Mouse (Mus musculus) heart, embryonic 11.5 days (tissue): Measurements from ENCODE around the gene Actn4. TPM values are rescaled to one million over a fixed set of nuclear protein-coding genes. Genes with fewer than 3 reads are reported as not detected.
"Not testable (repeated sequence)": the region's sequence is repeated elsewhere in the genome, so short reads cannot be mapped to it uniquely, and the experiment has no call there.

ENCODE experiments used
- ATAC-seq: fragments of 200-750 bp; cut with Nextera tagmentation; replicated peaks from 2 replicates; pipeline ENCODE4 v1.8.0; 2017; ENCODE audit warnings: moderate library complexity; ENCODE audit not compliant: insufficient number of reproducible peaks, low FRiP score, low TSS enrichment
- H3K27ac ChIP-seq: fragments of 300-500 bp; sonication (generic); 2 replicates; pipeline ENCODE4 v1.5.1; 2014; ENCODE audit warnings: mild to moderate bottlenecking, low read depth, low read length
- H3K27me3 ChIP-seq: fragments of 300-500 bp; sonication (generic); 2 replicates; pipeline ENCODE4 v1.6.1; 2014; ENCODE audit warnings: mild to moderate bottlenecking, low read length, mixed read lengths; ENCODE audit not compliant: control insufficient read depth, insufficient read depth
- H3K36me3 ChIP-seq: fragments of 300-500 bp; sonication (generic); 2 replicates; pipeline ENCODE4 v1.6.1; 2014; ENCODE audit warnings: mild to moderate bottlenecking, low read length, moderate library complexity, mixed read lengths; ENCODE audit not compliant: control insufficient read depth, insufficient read depth
- H3K4me1 ChIP-seq: fragments of 300-500 bp; sonication (generic); 2 replicates; pipeline ENCODE4 v1.6.1; 2014; ENCODE audit warnings: low read length; ENCODE audit not compliant: control insufficient read depth, insufficient read depth
- H3K4me2 ChIP-seq: fragments of 300-500 bp; sonication (generic); 2 replicates; pipeline ENCODE4 v1.6.1; 2014; ENCODE audit warnings: mild to moderate bottlenecking, moderate library complexity
- H3K4me3 ChIP-seq: fragments of 300-500 bp; sonication (generic); 2 replicates; pipeline ENCODE4 v1.5.1; 2014; ENCODE audit warnings: low read depth, low read length
- H3K9ac ChIP-seq: fragments of 300-500 bp; sonication (generic); 2 replicates; pipeline ENCODE4 v1.6.1; 2014; ENCODE audit warnings: mild to moderate bottlenecking, low read depth, low read length, moderate library complexity
- H3K9me3 ChIP-seq: fragments of 300-500 bp; sonication (generic); replicated peaks from 2 replicates; pipeline ENCODE4 v1.6.1; 2016; ENCODE audit warnings: low read length; ENCODE audit not compliant: control insufficient read depth
- WGBS: fragments of 180-500 bp; shearing (Covaris S2); extraction: QIAGEN DNeasy Blood & Tissue Kit; methylation state at CpG from one replicate; pipeline ENCODE4 v1.1.7; 2014; ENCODE audit not compliant: insufficient replicate concordance; 5-methylcytosine and 5-hydroxymethylcytosine counted together
- polyA plus RNA-seq: library from polyadenylated mRNA; unstranded; fragments of >200 nt; fragmentation: Nextera tagmentation; extraction: Ambion mirVana; gene quantifications from 2 replicates; pipeline ENCODE4 v1.2.1, GENCODE M21; 2014

Gene Actn4
- polyA plus RNA-seq, 1 experiment from 2014 or later, result 227 TPM

- H3K9me3 ChIP-seq, result no peaks in the 10 kb centered on the region
- H3K4me1 ChIP-seq, result 0 out of 2 replicates have a peak, but pooled peaks cover 3% of the 10 kb centered on the region
- H3K27ac ChIP-seq, result no peak overlapping the region
- no peak overlapping the region for H3K9ac ChIP-seq
- no peak for ATAC-seq
- no peak overlapping the region for H3K4me3 ChIP-seq
- H3K4me2 ChIP-seq, result no peak overlapping the region
- WGBS, result 61% methylated on average over 2 of the region's 2 CpGs
- H3K36me3 ChIP-seq, result no peaks in the 10 kb centered on the region
- peaks cover 5% of the 10 kb centered on the region; the same call in 1 of the 2 replicates for H3K27me3 ChIP-seq
Observed at GRCm38 (mm10) chr7:28874565-28874964, 87.6 kb downstream of the Actn4 start.

- 83% methylated on average over 24 of the region's 24 CpGs for WGBS
- 0 out of 2 replicates have a peak, but pooled peaks cover 2% of the 10 kb centered on the region for H3K4me1 ChIP-seq
- H3K27me3 ChIP-seq, result peaks cover 5% of the 10 kb centered on the region; the same call in 1 of the 2 replicates
- H3K4me3 ChIP-seq, result no peak overlapping the region
- ATAC-seq, result no peak
- no peaks in the 10 kb centered on the region for H3K9me3 ChIP-seq
- no peak overlapping the region for H3K9ac ChIP-seq
- no peaks in the 10 kb centered on the region for H3K36me3 ChIP-seq
- H3K4me2 ChIP-seq, result no peak overlapping the region
- H3K27ac ChIP-seq, result no peak overlapping the region
Observed at GRCm38 (mm10) chr7:28870901-28871664, 91.1 kb downstream of the Actn4 start.

- H3K9ac ChIP-seq, H3K27ac ChIP-seq, H3K27me3 ChIP-seq, H3K4me3 ChIP-seq, H3K9me3 ChIP-seq, H3K4me1 ChIP-seq, H3K36me3 ChIP-seq: not testable (repeated sequence)
- peak; percentile 36 for ATAC-seq
- WGBS, result 22% methylated on average over 23 of the region's 23 CpGs
- peak overlapping the region; percentile 54 for H3K4me2 ChIP-seq
Observed at GRCm38 (mm10) chr7:28867508-28868340, 94.4 kb downstream of the Actn4 start.

GRCm38 (mm10) chr7:28866769-28867507, 95.2 kb downstream of the Actn4 start:
- 87% methylated on average over 28 of the region's 28 CpGs for WGBS
- Histone ChIP-seq H3K4me1 (peaks cover 7% of the 10 kb centered on the region), H3K9me3 (no peaks in the 10 kb centered on the region), H3K4me2 (no peak overlapping the region; the same call in 1 of the 2 replicates), H3K27me3 (peaks cover 3% of the 10 kb centered on the region; the same call in 1 of the 2 replicates), H3K9ac (no peak overlapping the region), H3K27ac (no peak overlapping the region), H3K36me3 (no peaks in the 10 kb centered on the region), H3K4me3 (no peak overlapping the region)
- ATAC-seq, result no peak

GRCm38 (mm10) chr7:28865481-28866300, 96.4 kb downstream of the Actn4 start:
- Histone ChIP-seq H3K27ac (no peak overlapping the region), H3K4me3 (peak overlapping the region; percentile 5; the same call in 1 of the 2 replicates), H3K36me3 (no peaks in the 10 kb centered on the region), H3K9ac (peak overlapping the region; percentile 2; the same call in 1 of the 2 replicates), H3K27me3 (peaks cover 3% of the 10 kb centered on the region; the same call in 1 of the 2 replicates), H3K4me1 (peaks cover 7% of the 10 kb centered on the region), H3K4me2 (peak overlapping the region; percentile 41), H3K9me3 (peaks cover 3% of the 10 kb centered on the region; the same call in 1 of the 2 replicates)
- peak; percentile 47; the same call in 1 of the 2 replicates for ATAC-seq
- WGBS, result 35% methylated on average over 33 of the region's 33 CpGs

- Histone ChIP-seq H3K9me3 (peaks cover 3% of the 10 kb centered on the region; the same call in 1 of the 2 replicates), H3K27ac (no peak overlapping the region; the same call in 1 of the 2 replicates), H3K27me3 (peaks cover 3% of the 10 kb centered on the region; the same call in 1 of the 2 replicates), H3K4me3 (no peak overlapping the region), H3K4me1 (peaks cover 7% of the 10 kb centered on the region), H3K9ac (peak overlapping the region; percentile 49; the same call in 1 of the 2 replicates), H3K36me3 (no peaks in the 10 kb centered on the region), H3K4me2 (peak overlapping the region; percentile 14)
- ATAC-seq, result no peak
- 37% methylated on average over 9 of the region's 9 CpGs for WGBS
Observed at GRCm38 (mm10) chr7:28864288-28864750, 97.8 kb downstream of the Actn4 start.

GRCm38 (mm10) chr7:28863540-28863939, 98.6 kb downstream of the Actn4 start, which contains the start of gene Lgals7:
Gene Lgals7 (plus strand): TSS chr7:28863853.
- Histone ChIP-seq H3K4me1 (peaks cover 7% of the 10 kb centered on the region), H3K27me3 (peaks cover 3% of the 10 kb centered on the region; the same call in 1 of the 2 replicates), H3K4me3 (no peak within 1 kb of the TSS), H3K9me3 (peaks cover 3% of the 10 kb centered on the region; the same call in 1 of the 2 replicates), H3K4me2 (peak within 1 kb of the TSS; percentile 14), H3K27ac (no peak within 1 kb of the TSS; the same call in 1 of the 2 replicates), H3K36me3 (no peaks in the 10 kb centered on the region), H3K9ac (peak within 1 kb of the TSS; percentile 49; the same call in 1 of the 2 replicates)
- no peak for ATAC-seq
- 84% methylated on average over 6 of the region's 6 CpGs for WGBS
